Mouse (Mus musculus): Measurements from ENCODE around the gene Myh2.

Gene Myh2

GRCm38 (mm10) chr11:67170727-67171126 lies at the start of gene Myh2:
Gene Myh2, plus strand, starts transcription at chr11:67171027.
- DNase-seq (ENCODE audit: low read depth): no peak

GRCm38 (mm10) chr11:67124943-67125342 lies 45.9 kb upstream of the Myh2 start:
- DNase-seq (ENCODE audit: low read depth): no peak

DNA sequence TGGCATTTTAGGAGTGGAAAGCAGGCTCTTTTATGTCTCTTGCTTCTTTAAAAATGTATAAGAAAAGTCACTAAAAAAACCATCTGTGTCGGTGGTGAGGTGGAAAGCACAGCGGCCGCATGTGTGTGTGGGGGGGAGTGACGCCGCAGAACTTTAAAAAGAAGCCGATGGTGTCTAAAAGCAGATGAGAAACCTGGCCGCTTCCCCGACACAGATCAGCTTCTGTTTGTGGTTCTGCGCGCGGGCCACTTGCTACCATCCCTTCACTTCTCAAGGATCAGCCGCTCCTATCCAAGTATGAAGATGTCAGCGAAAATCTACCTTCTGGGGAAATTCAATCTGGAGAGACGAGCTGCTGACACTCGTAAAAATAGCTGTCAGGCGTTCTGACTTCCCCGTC lies 45.5 kb upstream of the Myh2 start:
- DNase-seq (ENCODE audit: low read depth): no peak

GRCm38 (mm10) chr11:67133526-67133925 lies 37.3 kb upstream of the Myh2 start:
- DNase-seq (ENCODE audit: low read depth): no peak

DNA sequence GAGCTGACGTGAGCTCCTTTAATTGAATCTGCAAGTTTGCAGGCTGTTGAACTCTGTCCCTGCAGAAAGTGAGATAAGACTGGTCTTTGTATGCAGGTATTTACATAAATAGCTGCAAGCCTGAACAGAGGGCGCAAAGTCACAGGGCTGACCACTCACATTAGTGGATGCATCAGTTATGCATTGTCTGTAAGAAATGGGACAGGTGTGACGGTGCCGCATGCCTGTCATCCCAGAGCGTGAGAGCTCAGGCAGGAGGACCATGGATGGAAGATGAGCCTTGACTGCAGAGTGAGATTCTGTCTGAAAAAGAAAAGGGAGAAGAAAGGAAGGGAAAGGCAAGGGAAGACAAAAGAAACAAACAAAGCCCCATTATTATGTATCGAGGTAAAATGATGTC lies 36.2 kb upstream of the Myh2 start:
- no peak for DNase-seq (ENCODE audit: low read depth)

GRCm38 (mm10) chr11:67135532-67135931 lies 35.3 kb upstream of the Myh2 start:
- DNase-seq (ENCODE audit: low read depth): no peak

DNA sequence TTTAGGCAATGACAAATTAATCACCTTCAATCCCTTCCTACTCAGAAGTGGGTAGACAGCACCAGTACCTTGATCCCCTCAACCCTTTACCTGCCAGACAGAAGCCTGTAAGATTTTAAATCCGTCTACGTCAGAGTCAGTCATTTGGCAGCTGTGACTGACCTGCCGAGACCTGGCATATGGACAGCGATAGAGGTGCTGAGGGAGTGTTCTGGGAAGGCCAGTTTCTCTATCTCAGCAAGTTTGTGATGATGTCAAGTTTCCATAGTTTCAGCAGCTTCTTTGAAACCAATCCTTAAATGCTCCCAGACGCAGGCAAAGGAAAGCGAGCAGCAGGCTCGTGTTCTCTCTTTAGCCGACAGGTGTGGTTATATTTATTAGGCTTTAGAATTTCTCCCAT lies 31.3 kb upstream of the Myh2 start:
- DNase-seq (ENCODE audit: low read depth): no peak

GRCm38 (mm10) chr11:67140175-67140574 lies 30.7 kb upstream of the Myh2 start:
- no peak for DNase-seq (ENCODE audit: low read depth)

DNA sequence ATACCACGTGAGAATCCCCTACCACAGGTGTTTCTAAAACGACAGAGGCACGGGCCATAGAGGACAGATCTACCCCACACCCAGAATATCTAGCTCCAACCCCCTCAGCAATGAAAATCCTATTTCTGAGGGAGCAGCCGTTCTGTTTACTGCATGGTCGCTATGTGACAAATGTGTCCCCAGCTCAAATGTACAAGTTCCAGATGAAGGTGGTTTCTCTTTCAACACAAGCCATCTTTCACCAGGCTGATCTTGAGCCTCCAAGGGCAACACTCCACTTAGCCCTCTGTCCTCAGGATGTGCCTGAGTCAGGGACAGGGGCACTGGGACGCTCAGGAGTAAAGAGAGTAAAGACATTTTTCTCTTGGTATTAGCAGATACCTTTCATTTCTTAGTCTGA lies 29.8 kb upstream of the Myh2 start:
- no peak for DNase-seq (ENCODE audit: low read depth)

- no peak for DNase-seq (ENCODE audit: low read depth)
Measured at GRCm38 (mm10) chr11:67142047-67142446, 28.8 kb upstream of the Myh2 start.

- DNase-seq (ENCODE audit: low read depth): no peak
Measured at GRCm38 (mm10) chr11:67143065-67143464, 27.8 kb upstream of the Myh2 start.

DNA sequence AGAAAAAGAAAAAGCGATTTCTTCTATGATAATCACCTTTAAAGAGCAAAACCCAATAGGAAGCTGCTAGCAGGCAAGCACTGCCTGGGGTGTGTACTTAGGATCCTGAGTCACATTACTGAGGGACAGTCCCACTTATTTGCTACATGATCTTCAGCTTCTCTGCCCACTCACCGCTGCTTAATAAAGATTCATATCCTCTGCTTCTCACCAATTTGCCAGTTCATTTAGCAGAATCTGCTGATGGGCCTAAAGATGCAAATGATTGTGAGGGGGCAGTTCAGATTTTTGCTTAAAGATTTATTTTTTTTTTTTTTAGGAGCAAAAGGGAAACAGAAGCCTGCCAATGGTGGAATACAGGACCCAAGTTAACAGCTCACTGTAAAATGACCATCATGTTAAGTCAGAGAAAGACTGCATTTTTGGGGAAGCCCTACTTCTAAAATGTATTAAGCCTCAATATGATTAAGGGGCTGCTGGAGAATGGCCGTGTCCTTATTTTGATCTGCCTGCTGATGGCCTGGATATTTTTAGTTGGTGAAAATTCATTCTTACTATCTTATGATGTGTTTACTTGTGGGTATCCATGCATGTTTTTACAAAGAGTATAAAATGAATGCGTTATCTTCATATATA lies 26.8 kb upstream of the Myh2 start:
- DNase-seq (ENCODE audit: low read depth): no peak

- DNase-seq (ENCODE audit: low read depth): no peak
Measured at GRCm38 (mm10) chr11:67144559-67145265, 26.1 kb upstream of the Myh2 start.

GRCm38 (mm10) chr11:67145482-67146408 lies 25.1 kb upstream of the Myh2 start:
- no peak for DNase-seq (ENCODE audit: low read depth)

DNA sequence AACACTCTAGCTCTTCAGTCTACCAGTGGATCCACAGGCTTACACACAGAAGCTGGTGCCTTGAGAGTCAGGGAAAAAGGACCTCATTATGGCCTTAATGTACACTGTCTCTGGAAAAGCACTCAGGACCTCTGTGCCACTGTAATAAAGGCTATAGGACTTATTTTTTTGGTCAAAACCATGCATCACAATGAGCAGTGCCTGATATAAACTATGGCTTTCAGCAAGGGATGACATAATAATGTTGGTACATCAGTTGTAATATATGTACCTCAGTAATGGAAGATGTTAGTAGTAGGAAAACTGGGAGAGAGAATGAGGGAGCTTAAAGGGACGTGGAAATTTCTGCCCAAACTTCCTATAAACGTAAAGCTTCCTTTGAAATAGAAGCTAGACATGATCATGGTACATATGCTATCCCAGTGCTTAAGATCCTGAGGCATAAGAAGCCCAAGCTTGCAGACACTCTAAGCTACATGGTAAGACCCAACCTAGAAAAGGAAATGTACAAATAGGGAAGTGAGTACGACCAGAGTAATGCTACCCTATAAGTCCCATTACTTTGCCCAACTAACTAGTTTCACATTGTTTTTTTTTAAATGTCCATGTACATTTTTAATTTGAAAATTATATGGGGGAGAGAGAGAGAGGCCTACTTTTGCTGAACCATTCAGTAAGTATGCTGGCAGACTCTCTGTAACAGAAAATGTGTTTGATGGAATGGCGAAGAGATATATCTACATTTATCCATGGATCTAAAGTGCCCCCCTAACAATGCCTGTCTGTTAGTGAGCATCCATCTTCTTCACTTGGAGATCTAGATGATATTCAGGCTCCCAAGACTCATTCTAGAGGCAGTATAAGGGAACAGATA lies 24.2 kb upstream of the Myh2 start:
- DNase-seq (ENCODE audit: low read depth): no peak

GRCm38 (mm10) chr11:67147283-67147921 lies 23.4 kb upstream of the Myh2 start:
- no peak for DNase-seq (ENCODE audit: low read depth)

DNA sequence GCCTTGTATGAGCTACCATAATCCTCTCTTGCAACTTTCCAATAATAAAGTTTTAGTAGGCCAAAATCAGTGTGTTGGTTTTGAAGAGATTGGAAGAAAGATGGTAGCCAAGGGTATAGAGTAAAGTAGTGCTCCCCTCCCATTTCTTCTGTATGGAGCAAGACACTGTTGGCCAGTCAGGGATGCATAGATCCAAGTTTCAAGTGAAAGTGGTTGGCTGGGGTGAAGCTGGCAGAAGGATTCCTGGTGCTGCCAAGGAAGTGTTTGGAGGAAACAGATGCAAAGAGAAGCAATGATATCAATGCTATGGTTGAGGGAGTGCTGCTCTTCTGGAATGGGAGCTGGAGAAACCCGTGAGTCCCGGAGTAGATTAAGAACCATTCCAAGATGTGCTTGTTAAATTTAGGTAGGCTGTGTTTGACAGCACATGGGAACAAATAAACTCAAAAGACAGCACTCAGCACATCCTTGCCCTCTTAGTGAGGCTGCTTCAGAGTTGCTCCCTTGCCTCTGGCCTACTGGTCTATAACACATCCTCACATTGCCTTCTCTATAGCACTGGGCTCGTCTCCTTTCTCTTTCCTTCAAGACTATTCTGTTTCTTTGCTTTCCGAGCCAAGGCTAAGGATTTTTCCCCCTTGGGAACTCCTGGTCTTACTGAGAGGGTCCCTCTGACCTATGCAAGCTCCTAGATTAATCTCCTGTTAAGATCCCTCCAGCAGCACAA lies 22.4 kb upstream of the Myh2 start:
- DNase-seq (ENCODE audit: low read depth): no peak

GRCm38 (mm10) chr11:67150237-67150636 lies 20.6 kb upstream of the Myh2 start:
- no peak for DNase-seq (ENCODE audit: low read depth)

- no peak for DNase-seq (ENCODE audit: low read depth)
Measured at GRCm38 (mm10) chr11:67151159-67151558, 19.7 kb upstream of the Myh2 start.

All from 416B (cell line).